Mouse (Mus musculus): ENCODE measurements around the gene March10.

DNA sequence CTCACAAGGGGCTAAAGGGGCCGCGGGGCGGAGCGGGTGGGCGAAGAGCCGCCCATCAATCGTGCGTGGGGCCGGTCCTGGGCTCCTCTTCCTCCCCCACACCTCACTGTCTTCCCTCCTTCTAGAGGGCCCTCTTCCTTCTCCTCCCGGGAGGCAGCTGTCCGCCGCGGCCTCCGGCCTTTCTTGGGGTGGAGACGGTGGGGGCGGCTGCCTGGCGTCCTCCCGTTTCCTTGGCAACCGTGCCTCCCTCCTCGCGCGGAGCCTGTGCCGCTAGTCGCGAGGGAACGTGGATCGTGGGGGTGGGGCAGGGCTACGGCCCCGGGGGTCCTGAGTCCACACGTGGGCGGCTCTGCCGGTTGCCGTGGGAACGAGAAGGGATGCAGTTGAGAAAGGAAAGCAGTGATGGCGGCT is at the start of gene March10:
- no peak for TF ChIP-seq GATA1 (IDR thresholded peaks at IDR 0.05; ENCODE audit: borderline replicate concordance, low read length)
- TF ChIP-seq FLI1 (IDR thresholded peaks at IDR 0.05; ENCODE audit: low read length), result no peak

Data from megakaryocyte, embryonic 14.5 days (primary cell).